Mouse (Mus musculus): ENCODE measurements at regions not wholly inside any gene's neighbourhood (a gene's known extent, or its start where the extent isn't known, plus 50 kb on each side); places are given as distances from the start of the nearest gene placed in this dataset.

DNA sequence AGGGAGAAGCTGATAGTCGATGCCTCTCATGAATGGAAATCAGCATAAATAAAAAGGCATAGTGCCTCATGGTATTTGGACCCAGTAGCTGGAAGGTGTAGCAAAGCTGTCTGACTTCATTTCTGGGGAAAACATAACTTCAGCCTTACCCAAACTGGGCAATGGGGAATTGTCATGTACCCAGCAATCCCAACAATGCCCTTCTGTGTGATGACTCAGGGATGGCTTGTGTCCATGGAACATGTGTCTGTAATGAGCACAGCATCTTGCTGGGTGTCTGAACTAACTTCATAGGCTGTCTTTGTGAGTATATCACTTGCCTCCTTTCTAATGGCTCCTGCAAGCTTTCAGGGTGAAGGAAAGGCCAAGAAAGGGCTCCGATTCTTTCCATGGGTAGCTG lies 140.3 kb downstream of the Bod1 start:
- DNase-seq (ENCODE audit: low spot score in 2 of 2), result no peak

DNA sequence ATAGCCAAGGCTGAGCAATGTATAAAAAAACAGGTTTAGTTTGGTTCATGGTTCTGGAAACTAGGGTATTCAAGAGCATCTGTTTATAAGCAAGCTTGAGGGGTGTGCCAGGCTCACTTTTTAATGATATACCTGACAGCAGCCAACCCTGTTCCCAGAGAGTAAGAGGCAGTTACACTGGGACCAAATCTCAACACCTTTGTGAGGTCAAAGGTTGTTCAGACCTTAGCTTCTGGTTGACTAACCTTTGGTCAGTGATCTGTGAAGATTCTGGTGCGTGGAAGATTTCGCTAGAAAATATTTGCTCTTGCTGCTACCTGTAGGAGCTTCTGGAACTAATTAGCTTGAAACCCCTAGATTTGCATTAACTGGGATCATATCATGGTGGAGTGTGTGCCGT lies 140.8 kb downstream of the Bod1 start:
- no peak for DNase-seq (ENCODE audit: low spot score in 2 of 2)

DNA sequence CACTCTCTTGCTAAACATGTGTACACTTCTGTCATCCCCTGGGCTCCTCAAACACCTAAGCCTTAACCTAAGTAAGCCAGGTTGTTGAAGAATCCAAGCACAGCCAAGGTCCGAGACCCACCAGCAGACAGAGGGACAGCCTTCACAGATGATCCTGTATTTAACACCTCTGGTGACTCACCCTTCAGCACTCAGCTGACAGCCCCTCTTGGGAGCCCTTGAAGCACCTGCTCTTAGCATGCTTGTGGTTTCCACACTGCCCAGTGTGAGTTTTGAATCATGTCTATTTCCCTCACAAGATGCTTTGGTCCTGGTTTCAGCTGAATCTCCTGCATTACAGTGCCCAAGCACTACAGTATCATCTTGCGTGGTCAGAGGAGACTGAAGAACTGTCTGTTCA lies 142.0 kb downstream of the Bod1 start:
- no peak for DNase-seq (ENCODE audit: low spot score in 2 of 2)

DNA sequence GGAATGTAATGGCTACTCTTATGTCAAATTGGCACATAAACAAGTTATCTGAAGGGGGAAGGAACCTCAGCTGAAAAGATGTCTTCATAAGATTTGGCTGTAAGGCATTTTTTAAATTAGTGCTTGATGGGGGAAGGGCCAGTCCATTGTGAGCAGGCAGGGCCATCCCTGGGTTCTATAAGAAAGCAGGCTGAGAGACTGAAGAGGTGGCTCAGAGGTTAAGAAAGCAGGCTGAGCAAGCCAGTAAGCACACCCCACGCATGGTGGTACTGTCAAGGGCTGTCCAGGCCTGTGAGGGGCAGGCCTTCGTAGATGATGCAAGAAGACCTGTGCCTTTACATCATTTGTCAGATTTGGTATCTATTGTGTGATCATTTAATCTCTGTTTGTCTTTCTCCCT lies 147.0 kb downstream of the Bod1 start:
- no peak for DNase-seq (ENCODE audit: low spot score in 2 of 2)

DNA sequence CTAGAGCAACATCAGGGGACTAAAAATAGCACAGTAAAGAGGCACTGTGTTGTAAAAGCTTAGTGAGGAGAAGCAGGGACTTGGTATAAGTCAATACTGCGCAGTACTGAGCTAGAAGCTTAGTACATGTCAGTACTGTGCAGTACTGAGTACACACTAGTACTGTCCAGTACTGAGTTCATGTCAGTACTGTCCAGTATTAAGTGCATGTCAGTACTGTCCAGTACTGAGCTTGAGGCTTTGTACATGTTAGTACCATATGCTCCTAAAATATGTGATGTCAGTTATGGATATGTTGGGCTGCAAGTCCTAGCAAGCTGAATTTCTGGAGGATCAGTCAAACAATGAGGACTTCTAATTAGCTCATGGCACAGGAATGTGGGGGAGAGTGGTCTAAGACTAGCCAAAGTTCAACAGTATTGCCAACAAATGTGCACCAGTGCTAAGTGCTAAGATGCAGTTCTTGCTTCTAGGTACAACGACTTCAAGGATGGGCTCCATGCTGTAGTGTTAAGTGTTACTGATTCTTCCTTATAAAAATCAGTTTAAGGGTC lies 147.5 kb downstream of the Bod1 start:
- no peak for DNase-seq (ENCODE audit: low spot score in 2 of 2)

DNA sequence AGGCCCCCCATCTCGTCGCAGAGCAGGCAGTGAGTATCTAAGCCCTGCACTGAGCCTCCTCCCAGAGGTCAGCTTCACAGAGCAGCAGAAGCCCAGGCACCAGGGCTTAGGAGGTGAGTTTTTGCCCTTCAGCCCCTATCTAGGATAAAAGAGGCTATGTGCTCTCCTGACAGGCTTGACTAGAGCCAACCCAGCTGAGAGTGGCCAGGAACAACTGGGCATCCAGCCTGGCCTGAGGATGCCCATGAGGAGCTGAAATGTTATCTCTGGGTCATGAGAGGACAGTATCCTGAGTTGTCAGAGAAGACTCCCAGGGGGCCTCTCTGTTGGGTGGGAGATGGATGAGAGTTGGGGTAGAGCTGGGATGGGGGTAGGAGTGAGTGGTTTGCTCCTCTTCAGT lies 149.6 kb downstream of the Bod1 start:
- no peak for DNase-seq (ENCODE audit: low spot score in 2 of 2)

DNA sequence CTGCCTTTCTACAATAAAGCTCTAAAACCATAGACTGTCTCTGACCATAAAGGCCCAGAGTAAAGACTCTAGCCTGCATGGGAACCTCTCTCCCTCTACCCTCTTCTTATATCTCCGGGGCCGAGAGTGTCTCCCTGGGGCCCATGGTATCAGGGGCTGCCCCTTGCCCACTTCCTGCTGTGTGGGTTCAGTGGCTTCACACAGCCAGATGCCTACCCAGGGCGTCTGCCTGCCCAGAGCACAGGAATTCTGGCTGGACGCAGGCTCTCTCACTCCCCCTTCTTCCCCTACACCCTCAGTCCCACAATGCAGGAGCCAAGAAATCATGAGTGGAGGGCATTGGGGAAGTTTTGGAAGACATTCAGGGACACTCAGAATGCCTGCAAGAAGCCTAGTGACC lies 150.8 kb downstream of the Bod1 start:
- no peak for DNase-seq (ENCODE audit: low spot score in 2 of 2)

DNA sequence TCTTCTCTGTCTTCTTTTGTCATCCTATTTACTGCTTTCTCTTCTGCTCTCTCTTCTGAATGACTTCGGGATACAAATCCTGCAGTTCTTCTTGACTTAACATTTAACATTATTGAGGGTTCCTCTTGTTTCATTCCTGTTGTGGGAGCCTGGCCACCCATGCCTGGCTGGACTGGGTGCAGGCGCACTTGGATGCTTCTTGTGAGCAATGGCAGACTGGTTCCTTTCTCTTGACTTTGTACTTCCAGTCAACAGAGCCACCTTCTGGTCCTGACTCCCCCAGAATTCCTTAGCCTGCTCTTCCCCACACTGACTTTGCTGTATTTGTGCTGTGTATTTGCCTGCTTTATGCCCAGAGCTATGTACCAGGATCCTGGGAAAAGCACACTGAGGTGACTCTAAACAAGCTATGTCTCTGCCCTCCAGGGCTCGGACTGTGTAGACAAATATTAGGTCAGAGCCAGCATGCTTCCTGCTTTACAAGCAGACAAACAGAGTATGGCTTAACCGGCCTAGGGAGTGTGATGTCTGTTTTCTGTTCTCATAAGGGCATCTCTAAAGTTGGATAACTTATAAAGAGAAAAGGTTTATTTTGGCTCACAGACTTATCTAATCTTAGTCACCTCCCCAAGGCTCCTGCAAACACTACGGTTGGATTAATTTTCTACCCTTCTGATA lies 133.5 kb upstream of the Stc2 start:
- DNase-seq (ENCODE audit: low spot score in 2 of 2), result no peak

DNA sequence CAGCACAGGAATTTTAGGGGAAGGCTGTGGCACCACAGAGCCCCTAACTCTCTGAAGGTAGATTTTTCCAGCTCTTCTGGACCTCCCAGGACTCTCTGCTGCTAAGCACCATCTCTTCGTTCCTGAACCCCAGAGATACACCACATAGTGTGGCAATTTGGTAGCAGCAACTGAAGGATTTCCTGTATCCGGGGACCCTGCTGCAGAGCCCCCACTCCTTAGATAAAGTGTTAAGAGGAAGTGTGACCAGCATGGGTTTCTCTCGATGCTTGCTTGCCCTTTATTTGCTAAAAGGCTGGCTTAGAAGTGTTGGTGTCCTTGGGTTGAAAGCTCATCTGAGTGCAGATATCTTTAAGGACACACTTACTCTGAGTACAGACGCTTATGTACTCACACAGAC lies 115.6 kb upstream of the Stc2 start:
- no peak for DNase-seq (ENCODE audit: low spot score in 2 of 2)

DNA sequence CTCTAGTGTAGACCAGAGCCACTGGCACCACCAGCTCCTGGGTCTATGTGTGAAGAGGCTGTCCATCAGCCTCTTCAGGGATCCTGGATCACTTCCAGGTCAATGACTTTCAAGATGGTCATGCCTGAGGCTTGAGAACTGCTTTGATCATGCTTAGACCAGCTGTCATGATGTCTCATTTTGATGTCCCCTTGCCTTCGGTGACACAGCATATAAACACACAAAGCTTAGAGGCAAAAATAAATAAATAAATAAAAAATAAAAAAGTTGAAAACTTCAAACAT lies 111.1 kb upstream of the Stc2 start:
- DNase-seq (ENCODE audit: low spot score in 2 of 2), result no peak

DNA sequence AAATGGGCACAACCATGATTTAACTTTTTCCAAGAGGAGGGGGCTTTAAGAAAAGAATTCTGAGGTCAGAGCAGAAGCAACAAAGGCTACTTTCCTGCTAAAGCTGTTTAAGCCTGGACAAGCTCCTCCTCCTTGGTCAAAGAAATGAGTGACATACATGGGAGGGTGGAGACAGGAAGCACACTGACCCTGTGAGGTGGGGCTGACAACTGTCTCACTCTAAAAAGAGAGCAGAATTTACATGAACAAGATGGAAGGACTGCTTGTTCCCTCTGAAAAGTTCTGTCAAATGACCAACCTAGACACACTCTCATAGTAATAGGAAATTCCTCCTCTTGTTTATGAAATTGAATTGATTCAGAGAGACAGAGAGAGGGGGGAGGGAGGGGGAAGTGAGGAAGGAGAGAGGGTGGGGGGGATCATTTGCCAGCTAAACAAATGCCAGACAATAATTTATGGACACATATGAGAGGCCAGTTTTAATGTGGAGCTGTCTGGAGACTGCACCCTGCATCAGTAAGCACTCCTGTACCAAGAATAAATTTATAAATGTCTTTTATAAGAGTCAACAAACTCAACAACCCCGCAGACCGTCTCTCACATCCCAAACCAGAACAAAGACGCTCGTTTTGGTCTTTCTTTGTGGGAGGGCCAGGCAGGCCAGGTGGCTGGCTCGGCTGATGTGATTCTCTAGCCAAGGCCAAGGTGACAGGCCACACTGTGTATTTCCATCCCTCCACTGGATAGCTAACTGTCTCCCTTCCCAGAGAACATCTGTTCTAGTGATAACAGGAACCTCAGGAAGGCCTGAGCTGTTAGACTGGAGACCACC lies 110.6 kb upstream of the Stc2 start:
- DNase-seq (ENCODE audit: low spot score in 2 of 2), result no peak

DNA sequence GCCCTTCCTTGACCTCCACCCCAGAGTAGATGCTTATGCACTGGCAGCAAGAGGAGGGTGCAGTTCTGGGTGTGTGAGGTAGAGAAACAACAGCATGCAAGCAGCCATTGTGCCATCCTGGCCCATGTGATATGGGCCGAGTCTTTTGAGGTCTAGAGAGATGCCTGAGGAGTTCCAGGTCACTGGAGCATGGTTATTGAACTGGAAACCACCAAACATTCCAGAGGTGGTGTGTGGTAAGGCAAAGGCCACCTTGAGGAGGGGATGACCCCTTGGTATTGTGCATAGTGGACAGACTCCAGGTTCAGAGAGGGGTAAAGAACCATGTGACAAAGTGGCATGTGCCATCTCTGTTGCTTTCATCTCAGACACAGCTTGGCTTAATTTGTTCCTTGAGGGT lies 107.9 kb upstream of the Stc2 start:
- no peak for DNase-seq (ENCODE audit: low spot score in 2 of 2)

DNA sequence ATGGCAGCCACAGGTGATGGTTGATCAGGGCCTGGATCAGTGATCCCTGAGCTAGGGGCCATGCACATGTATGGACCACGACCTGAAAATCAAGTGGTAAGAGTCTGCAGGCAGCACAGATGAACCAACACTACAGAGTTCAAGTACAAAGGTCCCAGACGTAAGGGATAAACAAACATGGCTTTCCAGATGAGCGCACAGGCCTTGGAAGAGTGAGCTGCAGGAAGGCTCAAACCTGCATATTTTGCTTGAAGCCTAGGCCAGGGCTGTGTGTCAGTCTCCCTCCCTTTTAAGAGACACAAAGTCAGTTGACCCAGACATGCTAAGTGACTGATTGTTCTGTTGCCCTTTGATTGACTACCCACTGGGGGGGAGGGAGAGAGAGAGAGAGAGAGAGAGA lies 107.2 kb upstream of the Stc2 start:
- DNase-seq (ENCODE audit: low spot score in 2 of 2), result no peak

DNA sequence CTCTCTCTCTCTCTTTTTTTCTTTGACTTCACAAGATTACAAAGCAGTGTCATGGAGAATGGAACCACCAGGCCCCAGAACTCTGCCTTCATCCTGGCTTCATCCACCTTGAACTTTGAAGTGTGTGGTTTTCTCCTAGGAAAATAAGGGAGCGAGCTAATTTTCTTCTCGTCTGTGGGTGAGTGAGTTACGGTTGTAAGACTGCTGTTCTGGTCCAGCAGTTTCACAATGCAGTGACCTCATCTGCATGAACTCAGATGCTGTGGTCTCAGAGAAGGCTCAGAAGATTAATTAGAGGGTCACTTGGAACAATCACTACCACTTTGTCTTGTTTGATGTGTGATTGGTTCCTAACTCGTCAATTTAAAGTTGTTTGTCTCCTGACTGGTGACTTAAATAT lies 103.1 kb upstream of the Stc2 start:
- DNase-seq (ENCODE audit: low spot score in 2 of 2), result no peak

DNA sequence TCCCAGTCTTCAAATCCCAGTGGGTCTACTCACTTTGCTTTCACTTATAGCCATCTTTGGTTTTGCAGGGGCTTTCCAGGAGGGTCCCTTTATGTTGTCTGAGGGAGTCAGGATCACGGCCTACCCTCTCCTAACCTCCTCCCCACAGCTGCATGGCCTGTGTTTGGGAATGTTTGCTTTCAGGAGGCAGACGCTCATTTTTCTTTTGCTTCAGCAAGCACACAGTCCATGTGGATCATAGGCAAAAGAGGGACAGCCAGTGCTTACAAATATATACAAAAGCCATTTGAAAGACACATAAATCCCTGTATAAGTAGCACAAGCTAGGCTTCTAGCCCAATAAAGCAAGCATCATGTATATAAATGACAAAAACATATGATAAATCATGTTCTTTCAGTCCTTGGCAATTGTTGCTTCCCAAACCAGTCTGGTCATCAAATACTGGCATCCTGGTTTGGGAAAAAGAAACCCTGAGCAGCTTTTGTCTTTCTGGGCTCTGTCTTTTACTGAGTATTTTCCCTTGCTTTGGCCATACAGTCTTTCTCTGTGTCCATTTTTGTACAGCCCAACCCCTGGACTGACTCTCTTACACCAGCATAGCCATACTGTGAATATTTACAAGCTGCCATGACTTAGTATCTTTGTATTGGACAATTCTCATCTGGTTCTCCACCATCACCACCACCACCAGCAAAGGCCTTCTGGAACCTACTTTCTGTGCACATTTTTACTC lies 101.0 kb upstream of the Stc2 start:
- DNase-seq (ENCODE audit: low spot score in 2 of 2), result no peak

DNA sequence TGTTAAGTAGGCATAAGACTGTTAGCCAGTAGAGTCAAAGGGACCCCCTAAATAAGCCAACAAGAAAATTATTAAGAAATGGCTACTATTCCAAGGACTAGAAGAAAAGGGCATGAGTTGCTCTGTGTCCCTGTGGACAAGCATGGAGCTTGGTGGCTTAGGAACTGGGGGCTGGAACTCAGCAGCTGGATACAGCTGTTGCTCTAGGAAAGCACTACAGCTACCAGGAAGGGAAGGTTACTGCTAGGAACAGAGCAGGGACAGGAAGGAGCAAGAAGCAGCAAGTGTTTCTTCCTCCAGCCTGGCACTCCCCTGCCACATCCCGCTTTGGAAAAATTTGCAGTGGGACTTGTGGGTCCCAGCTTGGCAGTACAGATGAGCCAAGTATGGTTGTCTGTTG lies 95.0 kb upstream of the Stc2 start:
- no peak for DNase-seq (ENCODE audit: low spot score in 2 of 2)

DNA sequence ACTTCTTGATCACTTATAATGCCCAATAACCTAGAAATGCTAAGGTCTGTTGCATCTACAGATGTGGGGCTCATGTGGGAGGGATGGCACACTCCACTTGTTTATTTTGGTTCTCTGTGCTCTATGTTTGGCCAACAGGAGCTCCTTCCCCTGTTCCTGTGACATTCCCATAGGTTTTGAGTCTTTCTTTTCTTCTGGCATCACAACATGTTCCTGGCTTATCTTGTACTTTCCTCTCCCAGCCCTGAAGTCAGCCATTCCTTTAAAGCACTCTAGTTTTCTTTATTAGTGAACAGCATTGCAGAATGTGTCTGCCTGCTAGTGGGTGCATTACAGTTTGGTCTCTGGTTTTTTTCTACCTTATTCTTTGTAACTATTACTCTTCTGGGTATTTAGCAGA lies 92.6 kb upstream of the Stc2 start:
- no peak for DNase-seq (ENCODE audit: low spot score in 2 of 2)

DNA sequence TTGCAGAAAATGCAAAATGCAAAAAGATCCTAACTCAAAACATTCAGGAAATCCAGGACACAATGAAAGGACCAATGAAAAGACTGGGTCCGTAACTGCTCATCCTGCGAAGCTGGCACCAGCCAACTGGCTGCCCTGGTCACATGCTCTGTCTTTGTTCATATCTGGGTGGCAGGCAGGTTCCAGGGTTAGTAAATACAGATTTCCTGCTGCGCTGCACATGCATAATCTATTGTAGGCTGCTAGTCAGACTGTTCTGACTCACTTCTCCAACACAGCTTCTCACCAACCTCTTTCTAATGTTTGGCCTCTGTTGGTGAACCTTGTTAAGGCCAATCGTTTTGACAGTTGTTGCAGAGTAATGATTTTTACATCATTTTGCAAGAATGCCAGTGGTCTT lies 92.0 kb upstream of the Stc2 start:
- DNase-seq (ENCODE audit: low spot score in 2 of 2), result no peak

DNA sequence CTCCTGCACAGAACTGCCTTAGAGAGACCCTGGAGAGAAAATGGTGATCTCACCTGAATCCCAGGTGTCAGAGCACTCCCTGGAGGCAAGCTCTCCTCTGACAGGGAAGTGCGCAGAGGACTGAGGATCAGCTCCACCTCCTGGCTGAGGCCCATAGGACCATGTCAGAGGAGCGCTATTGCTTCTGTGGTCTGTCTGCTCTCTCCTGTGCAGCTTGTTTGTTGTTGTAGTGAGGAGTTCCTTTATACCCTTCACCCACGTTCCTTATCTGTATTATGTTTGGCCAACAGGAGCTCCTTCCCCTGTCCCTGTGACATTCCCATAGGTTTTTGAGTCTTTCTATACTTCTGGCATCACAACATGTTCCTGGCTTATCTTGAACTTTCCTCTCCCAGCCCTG lies 91.5 kb upstream of the Stc2 start:
- no peak for DNase-seq (ENCODE audit: low spot score in 2 of 2)

DNA sequence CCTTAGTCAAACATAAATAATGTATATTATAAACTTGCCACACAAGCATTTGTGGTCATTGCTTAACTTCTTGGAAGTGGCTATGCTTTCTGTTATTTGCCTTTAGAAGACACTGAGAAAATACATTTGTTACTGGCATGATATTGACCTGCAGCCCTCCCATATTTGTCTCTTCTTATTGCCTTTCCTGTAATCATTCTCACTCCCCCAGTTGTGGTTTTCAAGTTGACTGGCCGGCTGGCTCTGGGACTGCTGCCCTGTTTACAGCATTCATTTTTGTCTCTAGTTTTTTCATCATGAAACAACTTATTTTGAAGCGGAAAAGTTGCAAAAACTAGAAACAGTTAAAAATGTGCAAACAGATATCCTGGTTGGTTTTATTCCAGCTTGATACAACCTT lies 57.5 kb upstream of the Stc2 start:
- no peak for DNase-seq (ENCODE audit: low spot score in 2 of 2)
